Mouse (Mus musculus) liver, embryonic 14.5 days (tissue): ENCODE results near the gene Onecut3.

Source experiments
- CTCF ChIP-seq: IDR thresholded peaks from 2 replicates; pipeline ENCODE4 v1.5.1; 2016; ENCODE audit warnings: antibody characterized with exemption, low read depth, control low read depth
- EP300 ChIP-seq: IDR thresholded peaks from 2 replicates; pipeline ENCODE4 v1.6.1; 2016; ENCODE audit warnings: antibody characterized with exemption, low read depth

DNA sequence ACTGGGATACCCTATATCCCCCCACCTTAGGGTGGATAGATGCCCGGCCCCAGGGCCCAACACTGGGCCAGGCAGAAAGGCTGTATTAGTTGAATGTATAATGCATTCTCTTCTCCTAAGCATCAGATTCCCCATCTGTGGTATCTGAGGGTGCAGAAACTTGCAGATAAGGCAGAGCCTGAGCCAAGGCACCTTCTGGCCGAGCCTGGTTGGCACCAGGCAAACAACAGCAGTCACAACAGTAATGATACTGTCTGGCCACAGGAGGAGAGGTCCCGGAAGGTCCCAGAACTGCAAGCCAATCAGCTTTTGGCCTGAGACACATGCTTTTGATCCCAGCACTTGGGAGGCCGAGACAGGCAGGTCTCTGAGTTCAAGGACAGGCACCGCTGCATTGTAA is 38.9 kb upstream of the Onecut3 start:
- TF ChIP-seq CTCF (no peak), EP300 (no peak)
